Mouse (Mus musculus) limb, embryonic 14.5 days (tissue): ENCODE data around the gene Gm17349. TPM values are rescaled to one million over a fixed set of nuclear protein-coding genes. Genes with fewer than 3 reads are reported as not detected.

Source experiments
- ATAC-seq: fragments of 200-750 bp; cut with Nextera tagmentation; 2 replicates; pipeline ENCODE4 v1.8.0; 2017; ENCODE audit warnings: low read depth, moderate number of reproducible peaks, moderate TSS enrichment; ENCODE audit not compliant: low FRiP score
- DNase-seq: peaks from one replicate; pipeline ENCODE4 v3.0.0-alpha.2; 2015; ENCODE audit warnings: low spot score
- H3K27ac ChIP-seq: fragments of 300-500 bp; sonication (generic); replicated peaks from 2 replicates; pipeline ENCODE4 v1.5.1; 2014; ENCODE audit warnings: low read depth, mild to moderate bottlenecking, low read length, moderate library complexity, mixed read lengths
- H3K27me3 ChIP-seq: fragments of 300-500 bp; sonication (generic); 2 replicates; pipeline ENCODE4 v1.6.1; 2014; ENCODE audit warnings: low read length, mixed read lengths; ENCODE audit not compliant: control insufficient read depth, insufficient read depth
- H3K36me3 ChIP-seq: fragments of 300-500 bp; sonication (generic); 2 replicates; pipeline ENCODE4 v1.6.1; 2014; ENCODE audit warnings: mild to moderate bottlenecking, low read length, moderate library complexity, mixed read lengths; ENCODE audit not compliant: control insufficient read depth, insufficient read depth
- H3K4me1 ChIP-seq: fragments of 300-500 bp; sonication (generic); 2 replicates; pipeline ENCODE4 v1.6.1; 2014; ENCODE audit warnings: antibody characterized with exemption, low read length, mixed read lengths; ENCODE audit not compliant: control insufficient read depth, insufficient read depth
- H3K4me2 ChIP-seq: fragments of 300-500 bp; sonication (generic); replicated peaks from 2 replicates; pipeline ENCODE4 v1.6.1; 2014; ENCODE audit warnings: low read depth, mild to moderate bottlenecking, low read length, moderate library complexity; ENCODE audit not compliant: severe bottlenecking
- H3K4me3 ChIP-seq: fragments of 300-500 bp; sonication (generic); replicated peaks from 2 replicates; pipeline ENCODE4 v1.5.1; 2014; ENCODE audit warnings: low read length
- H3K9ac ChIP-seq: fragments of 300-500 bp; sonication (generic); 2 replicates; pipeline ENCODE4 v1.6.1; 2014; ENCODE audit warnings: mild to moderate bottlenecking, low read depth, low read length, moderate library complexity; ENCODE audit not compliant: severe bottlenecking
- H3K9me3 ChIP-seq: fragments of 300-500 bp; sonication (generic); 2 replicates; pipeline ENCODE4 v1.6.1; 2016; ENCODE audit warnings: low read length; ENCODE audit not compliant: control insufficient read depth
- POLR2A ChIP-seq: fragments of 200-500 bp; IDR thresholded peaks from 2 replicates; pipeline ENCODE4 v1.8.0; 2012; ENCODE audit warnings: inconsistent platforms, mild to moderate bottlenecking, moderate library complexity, borderline replicate concordance; ENCODE audit not compliant: insufficient read depth, insufficient read length; ENCODE audit errors: extremely low read depth
- WGBS: fragments of 180-500 bp; shearing (Covaris S2); extraction: QIAGEN DNeasy Blood & Tissue Kit; methylation state at CpG from one replicate; pipeline ENCODE4 v1.1.7; 2014; 5-methylcytosine and 5-hydroxymethylcytosine counted together
- polyA plus RNA-seq, 2 experiments: library from polyadenylated mRNA; depleted of rRNA in 1 of 2; stranded (reverse) in 1 of 2; unstranded in 1 of 2; fragments of >200 nt; fragmentation: Nextera tagmentation in 1 of 2; extraction: Ambion mirVana in 1 of 2; gene quantifications; 2 replicates each; pipeline versions ENCODE4 v1.2.1 to v1.2.3; 2012 to 2014

The Gm17349 gene
- polyA plus RNA-seq, 2 experiments, result 0.63 TPM; not detected in 1

DNA sequence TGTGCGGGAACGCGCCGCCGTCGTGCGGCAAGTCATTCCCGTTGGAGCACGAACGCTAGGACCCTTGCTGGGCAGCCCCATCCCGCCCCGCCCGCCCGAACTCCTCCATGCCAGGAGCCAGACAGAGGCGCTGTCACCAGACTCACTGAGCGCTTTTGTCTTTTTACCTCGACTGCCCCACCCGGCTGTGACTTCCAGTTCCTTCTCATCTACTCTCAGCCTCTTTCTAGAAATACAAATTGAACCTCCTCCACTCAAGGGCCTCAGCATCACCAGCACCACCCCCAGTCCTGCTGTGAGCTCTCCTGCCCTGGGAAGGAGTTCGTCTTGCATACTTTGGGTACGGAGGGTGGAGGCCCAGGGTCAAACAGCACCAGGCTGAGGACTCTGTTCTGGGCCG lies 51.4 kb downstream of the Gm17349 start:
- no peak for DNase-seq
- peak overlapping the region; percentile 21; the same call in 1 of the 2 replicates for H3K9ac ChIP-seq
- peaks cover 12% of the 10 kb centered on the region for H3K4me1 ChIP-seq
- H3K9me3 ChIP-seq, result no peaks in the 10 kb centered on the region
- H3K4me2 ChIP-seq, result peak overlapping the region; percentile 40
- no peak for TF ChIP-seq POLR2A
- peaks cover 22% of the 10 kb centered on the region; the same call in 1 of the 2 replicates for H3K27me3 ChIP-seq
- peak overlapping the region; percentile 16; the same call in 1 of the 2 replicates for H3K4me3 ChIP-seq
- 4% methylated on average over 21 of the region's 21 CpGs for WGBS
- no peak overlapping the region for H3K27ac ChIP-seq
- no peaks in the 10 kb centered on the region for H3K36me3 ChIP-seq
- ATAC-seq, result no peak

DNA sequence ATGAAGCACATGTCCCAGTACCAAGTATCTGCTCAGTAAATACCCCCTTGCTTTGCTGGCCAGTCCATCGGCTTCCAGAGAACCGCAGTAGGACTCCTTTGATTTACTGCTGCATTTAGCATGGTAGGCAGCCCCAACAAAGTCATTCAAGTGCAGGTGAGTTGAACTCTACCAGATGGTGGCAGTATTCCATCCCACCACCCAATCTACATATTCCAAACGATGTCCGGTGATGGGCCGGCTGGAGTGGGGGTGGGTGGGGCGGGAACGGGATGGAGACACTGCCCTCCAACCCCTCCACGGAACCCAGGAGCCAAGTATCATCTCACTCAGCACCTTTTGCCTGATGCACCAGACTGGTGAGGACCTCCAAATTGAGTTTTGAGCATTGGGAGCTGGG lies 52.0 kb downstream of the Gm17349 start:
- no peak for DNase-seq
- 7% methylated on average over 8 of the region's 8 CpGs for WGBS
- Histone ChIP-seq H3K36me3 (no peaks in the 10 kb centered on the region), H3K4me3 (peak overlapping the region; percentile 16; the same call in 1 of the 2 replicates), H3K9ac (peak overlapping the region; percentile 21; the same call in 1 of the 2 replicates), H3K27me3 (peaks cover 22% of the 10 kb centered on the region; the same call in 1 of the 2 replicates), H3K4me1 (peaks cover 17% of the 10 kb centered on the region), H3K9me3 (no peaks in the 10 kb centered on the region), H3K4me2 (peak overlapping the region; percentile 40), H3K27ac (no peak overlapping the region)
- TF ChIP-seq POLR2A, result no peak
- no peak for ATAC-seq

Other genes starting within 250 kb of the Gm17349 start
- gene Nckap5l, start 247.7 kb downstream of the Gm17349 start, polyA plus RNA-seq (2012; rRNA removed), result 24.4 and 32.4 TPM in 2 replicates
- 14.1 and 19.3 TPM in 2 replicates for gene Nckap5l, start 247.7 kb downstream of the Gm17349 start, polyA plus RNA-seq (2014; fragmentation: Nextera tagmentation; extraction: Ambion mirVana)
- 9.0 and 9.2 TPM in 2 replicates for gene Bcdin3d, start 230.8 kb downstream of the Gm17349 start, polyA plus RNA-seq (2012; rRNA removed)
- 13.6 and 14.5 TPM in 2 replicates for gene Bcdin3d, start 230.8 kb downstream of the Gm17349 start, polyA plus RNA-seq (2014; fragmentation: Nextera tagmentation; extraction: Ambion mirVana)
- gene Faim2, start 177.3 kb downstream of the Gm17349 start, polyA plus RNA-seq (2012; rRNA removed), result 0.21 and 0.27 TPM in 2 replicates
- gene Faim2, start 177.3 kb downstream of the Gm17349 start, polyA plus RNA-seq (2014; fragmentation: Nextera tagmentation; extraction: Ambion mirVana), result 0.10 and 0.21 TPM in 2 replicates
- gene Aqp2, start 126.4 kb downstream of the Gm17349 start, polyA plus RNA-seq (2012; rRNA removed), result not detected in 2 replicates
- not detected in 2 replicates for gene Aqp2, start 126.4 kb downstream of the Gm17349 start, polyA plus RNA-seq (2014; fragmentation: Nextera tagmentation; extraction: Ambion mirVana)
- 0.26 TPM in 2 replicates for gene Aqp5, start 114.7 kb downstream of the Gm17349 start, polyA plus RNA-seq (2012; rRNA removed)
- 0.28 and 0.47 TPM in 2 replicates for gene Aqp5, start 114.7 kb downstream of the Gm17349 start, polyA plus RNA-seq (2014; fragmentation: Nextera tagmentation; extraction: Ambion mirVana)
- gene Aqp6, start 104.1 kb downstream of the Gm17349 start, polyA plus RNA-seq (2012; rRNA removed), result 0.03 TPM in 1 of 2 replicates, not detected in the other
- not detected in 2 replicates for gene Aqp6, start 104.1 kb downstream of the Gm17349 start, polyA plus RNA-seq (2014; fragmentation: Nextera tagmentation; extraction: Ambion mirVana)
- 102 and 107 TPM in 2 replicates for gene Racgap1, start 53.8 kb downstream of the Gm17349 start, polyA plus RNA-seq (2012; rRNA removed)
- gene Racgap1, start 53.8 kb downstream of the Gm17349 start, polyA plus RNA-seq (2014; fragmentation: Nextera tagmentation; extraction: Ambion mirVana), result 82.1 and 92.4 TPM in 2 replicates
- gene Asic1, start 35.1 kb downstream of the Gm17349 start, polyA plus RNA-seq (2012; rRNA removed), result 3.4 TPM in 2 replicates
- 1.4 and 1.9 TPM in 2 replicates for gene Asic1, start 35.1 kb downstream of the Gm17349 start, polyA plus RNA-seq (2014; fragmentation: Nextera tagmentation; extraction: Ambion mirVana)
- gene Smarcd1, start 3.4 kb downstream of the Gm17349 start, polyA plus RNA-seq (2012; rRNA removed), result 77.1 and 93.5 TPM in 2 replicates
- 41.9 and 49.2 TPM in 2 replicates for gene Smarcd1, start 3.4 kb downstream of the Gm17349 start, polyA plus RNA-seq (2014; fragmentation: Nextera tagmentation; extraction: Ambion mirVana)
- 1.4 TPM in 2 replicates for gene Gpd1, start 12.0 kb upstream of the Gm17349 start, polyA plus RNA-seq (2012; rRNA removed)
- gene Gpd1, start 12.0 kb upstream of the Gm17349 start, polyA plus RNA-seq (2014; fragmentation: Nextera tagmentation; extraction: Ambion mirVana), result 0.15 and 0.22 TPM in 2 replicates
- 157 and 199 TPM in 2 replicates for gene Cox14, start 20.1 kb upstream of the Gm17349 start, polyA plus RNA-seq (2012; rRNA removed)
- 174 and 194 TPM in 2 replicates for gene Cox14, start 20.1 kb upstream of the Gm17349 start, polyA plus RNA-seq (2014; fragmentation: Nextera tagmentation; extraction: Ambion mirVana)
- 75.1 and 89.2 TPM in 2 replicates for gene Cers5, start 67.4 kb upstream of the Gm17349 start, polyA plus RNA-seq (2012; rRNA removed)
- gene Cers5, start 67.4 kb upstream of the Gm17349 start, polyA plus RNA-seq (2014; fragmentation: Nextera tagmentation; extraction: Ambion mirVana), result 84.9 and 85.8 TPM in 2 replicates
- 65.9 and 81.2 TPM in 2 replicates for gene Lima1, start 170.0 kb upstream of the Gm17349 start, polyA plus RNA-seq (2012; rRNA removed)
- gene Lima1, start 170.0 kb upstream of the Gm17349 start, polyA plus RNA-seq (2014; fragmentation: Nextera tagmentation; extraction: Ambion mirVana), result 76.0 and 87.3 TPM in 2 replicates